Comparison of ENCODE assay signal across 29 mouse cellular contexts in genomic region chr17:45394612-45395011, GRCm38 (mm10). TPM values are rescaled to one million over a fixed set of nuclear protein-coding genes. Genes with fewer than 3 reads are reported as not detected.
DNase-seq lines count a peak whose midpoint lies in the region; ATAC-seq and TF ChIP-seq lines count a peak whose summit lies in the region.
"Had no signal": no experiment of that assay in that cellular context is flagged by ENCODE, and none has a peak within 500 bp of the region (broad histone marks: within the 10 kb centered on the region; RNA-seq: fewer than 3 reads in every experiment).

No protein-coding gene starts in this region.

- intact Hi-C loops in heart, postnatal 36 days (cut with DNase I), result no loop called here

- H3K36me3 ChIP-seq in G1E (replicated peaks), result peaks cover 84% of the 10 kb centered on the region
- H3K36me3 ChIP-seq in myocyte (ENCODE audit: control insufficient read depth, insufficient read depth), result peaks cover 30% of the 10 kb centered on the region
- peaks cover 37% of the 10 kb centered on the region for H3K36me3 ChIP-seq in hindbrain, embryonic 13.5 days

- TF ChIP-seq CTCF in G1E (IDR thresholded peaks at IDR 0.05; ENCODE audit: low read depth, low read length), result no peak

- DNase-seq in heart, adult 11 months, result peak; percentile 57
- DNase-seq in heart, postnatal 36 days, result no peak
- no peak for DNase-seq in G1E (ENCODE audit: low spot score)
- no peak for DNase-seq in kidney, adult 11 months
- DNase-seq in urinary bladder, adult 18-20 months (ENCODE audit: low spot score in 2 of 2), result no peak
- DNase-seq: adrenal gland, adult 2 months; adrenal gland, postnatal 14 days; cerebellum, adult 11 months; cerebellum, adult 2 months; cerebellum, adult 9-11 months; cerebellum, postnatal 25 days; embryo, embryonic 11 days; gastrocnemius, postnatal 14 days; heart, adult 2 months; heart, postnatal 14 days had no signal

- WGBS in hindbrain, embryonic 13.5 days, result 80% methylated on average over 9 of the region's 9 CpGs

- H3K4me3 ChIP-seq in G1E (ENCODE audit: low read depth, low read length) (no peak overlapping the region), myocyte (no peak overlapping the region)
- H3K4me3 ChIP-seq in hindbrain, embryonic 13.5 days, result no peak overlapping the region
- H3K4me3 ChIP-seq: embryonic facial prominence, embryonic 10.5 days; embryonic facial prominence, embryonic 13.5 days; erythroblast, embryonic 14.5 days; forebrain, embryonic 12.5 days; heart, adult 2 months; heart, embryonic 10.5 days; heart, embryonic 13.5 days; hindbrain, embryonic 10.5 days had no signal

- H3ac ChIP-seq in myocyte (ENCODE audit: control insufficient read depth, insufficient read length), result no peak overlapping the region

- H3K9me3 ChIP-seq in G1E (replicated peaks), result no peaks in the 10 kb centered on the region
- H3K9me3 ChIP-seq in hindbrain, embryonic 13.5 days, result no peaks in the 10 kb centered on the region
- H3K9me3 ChIP-seq: embryonic facial prominence, embryonic 10.5 days; embryonic facial prominence, embryonic 13.5 days; forebrain, embryonic 12.5 days; heart, embryonic 10.5 days; heart, embryonic 13.5 days; hindbrain, embryonic 10.5 days had no signal

- H3K4me1 ChIP-seq in G1E (ENCODE audit: insufficient read depth, low read depth, low read length), result peaks cover 9% of the 10 kb centered on the region; the same call in 1 of the 2 replicates
- 0 out of 2 replicates have a peak, but pooled peaks cover 5% of the 10 kb centered on the region for H3K4me1 ChIP-seq in hindbrain, embryonic 13.5 days (replicated peaks)
- H3K4me1 ChIP-seq: embryonic facial prominence, embryonic 13.5 days; hindbrain, embryonic 10.5 days had no signal

- no peaks in the 10 kb centered on the region for H3K27me3 ChIP-seq in G1E (ENCODE audit: insufficient read depth, low read length)
- H3K27me3 ChIP-seq in myocyte (ENCODE audit: control insufficient read depth, insufficient read depth, insufficient read length), result no peaks in the 10 kb centered on the region
- no peaks in the 10 kb centered on the region for H3K27me3 ChIP-seq in hindbrain, embryonic 13.5 days
- H3K27me3 ChIP-seq: embryonic facial prominence, embryonic 13.5 days; forebrain, embryonic 12.5 days; heart, embryonic 13.5 days had no signal

- peak overlapping the region; percentile 18 for H3K4me2 ChIP-seq in myocyte (ENCODE audit: low read depth)
- no peak overlapping the region for H3K4me2 ChIP-seq in hindbrain, embryonic 13.5 days
- H3K4me2 ChIP-seq: embryonic facial prominence, embryonic 13.5 days; forebrain, embryonic 12.5 days; heart, embryonic 13.5 days; hindbrain, embryonic 14.5 days had no signal

- peak; percentile 22; the same call in 1 of the 2 replicates for ATAC-seq in G1E (ENCODE audit: extremely low read depth, insufficient number of reproducible peaks, low FRiP score, poor library complexity, severe bottlenecking)
- ATAC-seq in granulocyte monocyte progenitor cell, adult 5-6 weeks (replicated peaks; ENCODE audit: poor library complexity, severe bottlenecking), result peak; percentile 72
- no peak for ATAC-seq in hindbrain, embryonic 13.5 days (ENCODE audit: low FRiP score)
- ATAC-seq: CD4-positive, CD25-positive, alpha-beta regulatory T cell, adult 4 months; forebrain, embryonic 16.5 days; intestine, postnatal 0 days had no signal

- no peak for TF ChIP-seq POLR2A in myocyte (IDR thresholded peaks at IDR 0.05; ENCODE audit: insufficient read length, low read depth)

- no peak overlapping the region for H3K9ac ChIP-seq in hindbrain, embryonic 13.5 days
- H3K9ac ChIP-seq: embryonic facial prominence, embryonic 13.5 days; forebrain, embryonic 12.5 days; heart, embryonic 13.5 days; hindbrain, embryonic 14.5 days had no signal

- H3K27ac ChIP-seq in hindbrain, embryonic 13.5 days, result no peak overlapping the region
- H3K27ac ChIP-seq: embryonic facial prominence, embryonic 10.5 days; embryonic facial prominence, embryonic 13.5 days; forebrain, embryonic 12.5 days; heart, adult 2 months; heart, embryonic 10.5 days; heart, embryonic 13.5 days; hindbrain, embryonic 10.5 days; hindbrain, embryonic 14.5 days had no signal

- H3K79me2 ChIP-seq in myocyte (ENCODE audit: control insufficient read depth, insufficient read depth), result peaks cover 32% of the 10 kb centered on the region

TF ChIP-seq in myocyte, 11 proteins besides CTCF, POLR2A, EP300 and RAD21:
- TF ChIP-seq SRF (IDR thresholded peaks at IDR 0.05; ENCODE audit: control insufficient read depth, insufficient read length, low read depth), result no peak
- TF ChIP-seq TCF3 (IDR thresholded peaks at IDR 0.05; ENCODE audit: insufficient read length, low read depth), result no peak
- TF ChIP-seq MYOG (IDR thresholded peaks at IDR 0.05; ENCODE audit: control insufficient read depth in 1 of 3, insufficient read depth in 1 of 3, insufficient read length in 2 of 3, low read depth in 2 of 3), result no peak
- no peak for TF ChIP-seq CEBPB (IDR thresholded peaks at IDR 0.05; ENCODE audit: insufficient read depth, poor library complexity, severe bottlenecking)
- TF ChIP-seq MAX (IDR thresholded peaks at IDR 0.05; ENCODE audit: low read depth), result no peak
- TF ChIP-seq TCF12 (IDR thresholded peaks at IDR 0.05; ENCODE audit: insufficient read depth, poor library complexity, severe bottlenecking), result no peak
- TF ChIP-seq USF1 (IDR thresholded peaks at IDR 0.05; ENCODE audit: low read depth), result no peak
- TF ChIP-seq REST (IDR thresholded peaks at IDR 0.05; ENCODE audit: insufficient read depth, insufficient read length), result no peak
- TF ChIP-seq POLR2AphosphoS2 (IDR thresholded peaks at IDR 0.05; ENCODE audit: insufficient read length, low read depth), result no peak
- TF ChIP-seq E2F4 (IDR thresholded peaks at IDR 0.05; ENCODE audit: insufficient read depth), result no peak
- no peak for TF ChIP-seq MYOD1 (IDR thresholded peaks at IDR 0.05; ENCODE audit: control insufficient read depth in 1 of 3, insufficient read length in 2 of 3, low read depth in 2 of 3)

RNA-seq across cellular contexts. Expression of gene Cdc5l, which starts 38.9 kb away (rescaled TPM):
- total RNA-seq in heart, postnatal 36 days (2021), result 10 to 100 TPM; 36.2 to 38.2 TPM
- total RNA-seq in G1E (2014; fragmentation: Nextera tagmentation) (73.2 and 78.5 TPM in 2 replicates), G1E (2017) (106 and 109 TPM in 2 replicates)
- polyA plus RNA-seq in G1E (2012) (6.5 and 7.5 TPM in 2 replicates), myocyte (2012; fragmentation: generic; extraction: Trizol) (26.8 TPM)
- total RNA-seq in granulocyte monocyte progenitor cell, adult 5-6 weeks (2014; fragmentation: Nextera tagmentation), result 61.9 and 82.9 TPM in 2 replicates
- total RNA-seq in granulocyte monocyte progenitor cell, adult 5-6 weeks (2017), result 118 and 137 TPM in 2 replicates
- 67.9 and 68.7 TPM in 2 replicates for polyA plus RNA-seq in hindbrain, embryonic 13.5 days (2015; fragmentation: Nextera tagmentation; extraction: Ambion mirVana)
